Mouse (Mus musculus) G1E (cell line): Measurements from ENCODE around the gene Rapgef3.

Experiments
- CTCF ChIP-seq: IDR thresholded peaks from 2 replicates; pipeline ENCODE4 v1.5.1; 2012; ENCODE audit warnings: low read depth, low read length, inconsistent platforms, mixed read lengths
- POLR2AphosphoS5 ChIP-seq: IDR thresholded peaks from 2 replicates; pipeline ENCODE4 v1.6.1; 2012; ENCODE audit warnings: low read depth, low read length, inconsistent platforms; ENCODE audit not compliant: insufficient replicate concordance

DNA sequence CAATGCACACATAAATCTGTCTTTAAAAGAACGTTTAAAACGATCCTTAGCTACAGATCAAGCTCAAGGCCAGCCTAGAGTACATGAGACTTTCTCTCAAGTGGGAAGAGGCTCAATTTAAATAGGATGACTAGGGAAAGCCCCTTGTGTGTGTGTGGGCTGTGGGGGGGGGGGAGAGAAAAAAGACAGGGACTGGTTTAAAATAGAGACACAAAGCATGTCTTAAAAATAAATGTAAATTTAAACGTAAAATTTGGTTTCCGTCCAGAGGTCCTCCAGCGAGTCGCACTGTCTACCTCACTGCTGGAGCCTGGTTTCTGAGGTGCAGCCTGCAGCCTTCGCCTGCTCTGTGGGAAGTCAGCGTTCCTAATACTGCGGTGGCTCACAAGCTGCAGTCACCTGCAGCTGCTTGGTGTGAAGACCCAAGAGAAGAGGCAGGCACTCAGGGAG, 27.5 kb downstream of the Rapgef3 start:
- TF ChIP-seq CTCF (no peak), POLR2AphosphoS5 (no peak)
